Mouse (Mus musculus) telencephalon, adult 2 months (tissue): Measurements from ENCODE around the gene Tgfbi.

Source experiments
- DNase-seq: peaks from one replicate; pipeline ENCODE4 v3.0.0-alpha.2; 2011; ENCODE audit warnings: low read depth, low spot score

Tgfbi gene

GRCm38 (mm10) chr13:56609103-56609856 lies at the start of gene Tgfbi:
TSS of gene Tgfbi (plus strand) at chr13:56609523.
- no peak for DNase-seq

GRCm38 (mm10) chr13:56559841-56560370 lies 49.4 kb upstream of the Tgfbi start:
- DNase-seq = no peak

DNA sequence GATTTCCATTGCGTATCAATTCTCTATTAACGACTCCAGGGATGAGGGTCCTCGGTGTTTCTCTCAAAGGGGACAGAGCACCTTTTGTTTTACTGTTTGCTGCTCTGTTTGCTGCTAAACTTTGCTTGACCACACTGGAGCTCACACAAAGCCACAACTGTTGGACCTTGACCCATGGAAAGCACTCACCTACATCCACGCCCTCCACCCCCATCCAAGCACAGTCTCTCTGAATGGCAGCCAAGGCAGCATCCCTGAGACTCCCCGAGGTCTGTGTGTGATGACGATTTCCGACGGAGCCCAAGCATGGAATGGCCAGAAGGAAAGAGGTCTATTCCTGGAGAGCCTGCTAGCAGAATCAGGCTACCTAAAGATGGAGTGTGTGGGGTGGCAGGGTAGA lies 48.2 kb upstream of the Tgfbi start:
- no peak for DNase-seq

GRCm38 (mm10) chr13:56563075-56563474 lies 46.2 kb upstream of the Tgfbi start:
- DNase-seq = no peak

- DNase-seq = no peak
Observed at GRCm38 (mm10) chr13:56566336-56566735, 43.0 kb upstream of the Tgfbi start.

GRCm38 (mm10) chr13:56571645-56572044 lies 37.7 kb upstream of the Tgfbi start:
- no peak for DNase-seq

- DNase-seq = no peak
Observed at GRCm38 (mm10) chr13:56575074-56575473, 34.2 kb upstream of the Tgfbi start.

- DNase-seq = no peak
Observed at GRCm38 (mm10) chr13:56575701-56576321, 33.5 kb upstream of the Tgfbi start.

DNA sequence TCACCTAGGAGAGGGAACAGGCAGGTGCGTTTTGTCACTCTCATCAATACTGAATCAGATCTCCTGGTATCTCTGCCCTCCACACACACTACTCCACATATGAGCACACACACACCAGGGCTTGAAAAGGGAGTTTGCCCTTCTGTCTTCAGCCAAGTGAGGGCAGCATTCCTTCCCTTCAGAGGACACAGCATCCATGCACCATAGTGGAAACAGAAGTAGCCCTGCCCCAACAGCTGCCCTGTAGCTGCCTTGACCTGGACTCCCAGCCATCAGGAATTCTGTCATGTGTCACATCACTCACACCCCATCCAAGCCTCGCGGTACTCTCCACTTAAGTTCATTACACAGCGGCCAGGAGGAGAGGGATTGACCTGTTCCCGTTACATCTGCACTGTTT lies 31.2 kb upstream of the Tgfbi start:
- DNase-seq = no peak

- no peak for DNase-seq
Observed at GRCm38 (mm10) chr13:56580450-56580849, 28.9 kb upstream of the Tgfbi start.

DNA sequence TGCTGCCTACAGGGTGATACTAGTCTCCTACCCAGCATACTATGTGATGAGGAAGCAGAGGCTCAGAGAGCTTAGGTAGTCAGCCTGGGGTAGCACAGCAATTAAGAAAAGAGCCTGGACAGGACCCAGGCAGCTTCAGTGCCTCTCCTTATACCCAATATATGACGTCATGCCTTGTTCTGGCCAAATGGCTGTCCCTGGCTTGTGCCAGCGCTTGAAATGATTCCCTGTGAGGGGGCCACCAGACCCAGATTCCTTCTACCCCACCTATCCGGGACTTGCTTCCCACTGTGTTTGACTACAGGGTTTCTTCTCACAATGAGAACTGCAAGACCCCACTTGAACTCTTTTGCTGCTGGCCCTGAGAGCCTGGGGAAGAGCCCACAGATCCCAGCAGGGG lies 27.8 kb upstream of the Tgfbi start:
- no peak for DNase-seq

GRCm38 (mm10) chr13:56581961-56582434 lies 27.3 kb upstream of the Tgfbi start:
- no peak for DNase-seq

DNA sequence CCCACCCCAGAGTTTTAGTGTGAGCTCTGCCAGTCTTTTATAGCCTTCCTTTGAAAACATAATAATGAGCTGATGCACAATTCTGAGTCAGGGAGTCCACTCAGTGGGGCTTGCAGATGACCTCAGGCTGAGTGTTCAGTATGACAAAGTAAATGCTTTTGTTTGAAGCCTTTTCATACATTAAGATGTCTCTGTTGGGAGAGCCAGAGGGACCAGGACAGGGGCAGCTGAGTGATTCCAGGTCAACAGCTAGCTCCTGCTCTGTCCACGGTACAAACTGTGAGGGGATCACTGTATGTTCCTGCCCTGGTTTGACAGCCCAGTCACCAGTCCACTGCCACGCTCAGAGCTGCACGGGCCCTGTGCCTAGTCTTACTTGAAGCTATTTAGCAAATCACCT lies 26.6 kb upstream of the Tgfbi start:
- no peak for DNase-seq

GRCm38 (mm10) chr13:56586046-56586445 lies 23.3 kb upstream of the Tgfbi start:
- DNase-seq = no peak

DNA sequence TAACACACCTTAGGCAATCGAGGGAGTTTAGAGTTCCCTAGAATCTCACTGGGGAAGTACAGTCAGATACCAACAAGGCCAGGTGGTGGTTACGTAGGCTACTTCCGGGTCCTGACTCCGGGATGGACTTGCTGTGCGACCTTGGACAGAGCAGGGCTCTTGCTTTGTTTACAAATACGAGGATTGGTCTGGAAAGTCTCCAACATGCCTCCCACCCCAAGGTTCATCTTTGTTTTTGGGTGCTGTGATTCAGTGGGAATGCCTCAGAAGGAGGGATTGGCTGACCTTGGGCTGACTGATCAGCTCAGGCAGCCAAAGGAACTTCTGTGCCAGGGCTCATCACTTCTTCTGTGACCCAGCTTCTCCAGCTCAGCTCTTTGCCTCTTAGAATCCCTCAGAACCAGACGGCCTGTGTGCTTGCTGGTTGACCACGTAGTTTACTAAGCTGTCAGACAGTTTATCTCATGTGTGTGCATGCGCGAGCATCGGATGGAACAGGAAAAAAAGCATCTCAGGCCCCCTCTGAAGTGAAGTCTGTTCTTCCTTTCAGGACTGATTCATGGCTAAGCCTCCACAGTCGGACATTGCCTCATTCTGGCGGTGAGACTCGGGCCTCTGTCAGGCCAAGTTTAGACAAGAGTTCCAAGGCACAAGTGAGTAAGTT lies 20.7 kb upstream of the Tgfbi start:
- DNase-seq = no peak

- DNase-seq = no peak
Observed at GRCm38 (mm10) chr13:56590202-56590601, 19.1 kb upstream of the Tgfbi start.

GRCm38 (mm10) chr13:56591191-56591590 lies 18.1 kb upstream of the Tgfbi start:
- no peak for DNase-seq

- no peak for DNase-seq
Observed at GRCm38 (mm10) chr13:56591939-56592338, 17.4 kb upstream of the Tgfbi start.

DNA sequence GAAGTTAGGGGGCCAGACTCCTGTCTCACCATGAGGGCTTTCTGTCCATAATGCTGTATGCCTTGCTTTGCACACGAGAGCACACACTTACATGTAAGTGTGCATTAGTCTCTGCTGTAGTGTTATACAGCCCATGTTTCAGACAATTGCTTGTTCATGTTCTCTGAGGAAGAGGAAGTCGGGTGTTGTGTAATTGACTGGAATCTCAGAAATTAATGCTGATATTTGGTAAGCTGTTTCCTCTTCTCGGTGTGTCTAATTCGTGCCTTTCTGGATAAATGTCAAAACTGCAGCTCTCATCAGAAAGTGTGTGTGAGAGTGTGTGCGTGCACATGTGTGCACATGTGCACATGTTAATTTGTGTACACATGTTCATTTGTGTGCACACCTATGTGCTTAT lies 16.1 kb upstream of the Tgfbi start:
- no peak for DNase-seq

DNA sequence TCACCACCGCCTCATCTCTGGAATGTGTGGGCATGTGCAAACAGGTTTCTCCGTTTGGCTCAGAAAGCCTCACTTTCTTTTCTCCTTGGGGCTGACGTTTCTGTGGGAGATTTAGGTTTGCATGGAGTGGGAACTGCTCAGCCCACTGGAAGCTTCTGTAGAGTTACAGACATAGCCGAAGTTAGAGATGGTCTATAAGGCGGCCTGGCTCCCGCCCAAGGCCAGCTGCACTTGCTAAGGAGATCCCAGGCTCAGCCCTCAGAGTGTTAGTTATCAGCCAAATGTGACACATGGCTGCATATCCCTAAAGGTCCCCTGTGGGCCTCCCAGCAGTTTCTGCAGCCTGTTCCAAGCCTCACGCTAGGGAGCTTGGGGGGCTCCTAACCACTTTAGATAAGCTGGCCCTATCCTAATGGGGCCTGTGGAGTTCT lies 15.3 kb upstream of the Tgfbi start:
- no peak for DNase-seq

DNA sequence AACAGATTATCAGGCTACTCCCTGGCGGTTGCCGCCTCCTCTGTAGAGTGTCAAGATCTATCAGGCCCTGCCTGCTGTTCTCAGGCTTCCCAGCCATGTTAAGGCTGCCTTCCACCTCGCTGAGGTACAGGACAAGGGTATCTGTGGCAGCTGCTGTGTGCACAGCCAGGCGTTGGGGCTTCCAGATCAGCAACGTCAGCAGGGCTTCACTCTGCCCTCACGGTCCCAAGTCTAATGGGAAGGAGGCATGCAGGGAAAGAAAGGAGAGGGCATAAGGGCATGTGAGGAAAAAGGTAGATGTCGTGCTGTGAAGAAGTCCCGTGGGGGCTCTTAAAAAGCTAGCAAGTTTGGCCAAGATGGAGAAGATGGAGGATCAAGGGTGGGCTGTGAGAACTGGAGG lies 14.1 kb upstream of the Tgfbi start:
- no peak for DNase-seq

- DNase-seq = no peak
Observed at GRCm38 (mm10) chr13:56597296-56597695, 12.0 kb upstream of the Tgfbi start.
